Mouse (Mus musculus): Measurements from ENCODE around the gene Tmem256. TPM values are rescaled to one million over a fixed set of nuclear protein-coding genes. Genes with fewer than 3 reads are reported as not detected.
"Not testable (repeated sequence)": the region's sequence is repeated elsewhere in the genome, so short reads cannot be mapped to it uniquely, and the experiment has no call there.

Tmem256 gene
- polyA plus RNA-seq, 1 experiment from 2014 or later: 379 TPM

DNA sequence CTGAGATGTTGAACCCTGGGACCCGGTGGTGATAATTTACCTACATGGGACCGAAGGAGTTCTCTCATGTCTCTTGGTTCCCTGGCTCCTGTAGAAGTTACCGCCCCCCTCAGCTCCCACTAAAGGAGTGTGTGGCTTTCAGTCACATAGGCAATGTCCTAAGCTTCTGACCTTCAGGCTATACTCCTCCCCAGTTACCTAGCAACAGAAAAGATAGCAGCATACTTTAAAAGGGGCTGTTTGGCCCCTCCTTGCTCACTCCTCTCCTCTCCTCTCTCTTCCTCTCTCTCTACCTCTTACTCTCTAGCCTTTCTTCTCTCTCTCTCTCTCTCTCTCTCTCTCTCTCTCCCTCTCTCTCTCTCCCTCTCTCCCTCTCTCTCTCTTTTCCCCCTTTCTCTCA, 25.4 kb downstream of the Tmem256 start:
- not testable (repeated sequence) for H3K4me1 ChIP-seq (ENCODE audit: control insufficient read depth, insufficient read depth, low read depth, low read length); H3K9ac ChIP-seq (ENCODE audit: low read depth, low read length); ATAC-seq; H3K9me3 ChIP-seq (ENCODE audit: control insufficient read depth, low read length); H3K4me3 ChIP-seq (ENCODE audit: low read length); H3K36me3 ChIP-seq (ENCODE audit: control insufficient read depth, insufficient read depth, low read length); H3K4me2 ChIP-seq (ENCODE audit: low read length); H3K27ac ChIP-seq (ENCODE audit: low read depth, low read length); H3K27me3 ChIP-seq (replicated peaks; ENCODE audit: control insufficient read depth, insufficient read depth, low read length)
- 74% methylated on average over 3 of the region's 3 CpGs for WGBS

DNA sequence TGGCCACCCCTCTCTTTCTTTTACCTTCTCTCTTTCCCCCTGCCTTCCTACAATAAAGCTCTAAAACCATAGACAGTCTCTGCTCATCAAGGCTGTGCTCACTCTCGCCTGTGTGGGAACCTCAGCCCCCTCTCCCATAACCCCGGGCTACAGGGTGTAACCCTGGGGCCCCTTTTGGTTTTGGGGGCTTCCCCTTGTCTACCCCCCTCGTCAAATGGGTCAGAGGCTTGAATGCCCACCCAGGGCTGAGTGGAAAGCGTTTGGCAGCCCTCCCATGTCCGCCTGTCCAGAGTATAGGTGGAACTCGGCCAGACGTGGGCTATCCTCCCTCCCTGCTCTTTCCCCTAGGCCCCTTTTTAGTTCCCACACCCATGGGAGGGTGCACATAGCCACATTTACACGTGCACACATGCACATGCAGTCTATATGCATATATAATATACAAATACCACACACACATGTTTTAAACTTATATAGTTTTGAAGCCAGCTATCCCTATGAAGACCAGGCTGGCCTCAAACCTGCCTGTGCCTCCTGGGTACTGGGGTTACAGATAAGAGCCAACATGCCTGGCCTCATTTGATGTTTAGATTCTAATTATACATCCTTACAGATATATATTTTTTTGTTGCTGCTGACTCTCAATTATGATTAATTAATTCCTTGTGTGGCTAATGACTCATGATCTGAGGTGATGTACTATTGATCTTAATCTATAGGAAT, 26.0 kb downstream of the Tmem256 start:
- WGBS: 50% methylated on average over 8 of the region's 8 CpGs
- no peak overlapping the region for H3K4me2 ChIP-seq (ENCODE audit: low read length)
- no peaks in the 10 kb centered on the region; the same call in 1 of the 2 replicates for H3K27me3 ChIP-seq (replicated peaks; ENCODE audit: control insufficient read depth, insufficient read depth, low read length)
- no peak overlapping the region for H3K27ac ChIP-seq (ENCODE audit: low read depth, low read length)
- no peak overlapping the region for H3K4me3 ChIP-seq (ENCODE audit: low read length)
- no peak for ATAC-seq
- no peaks in the 10 kb centered on the region for H3K36me3 ChIP-seq (ENCODE audit: control insufficient read depth, insufficient read depth, low read length)
- H3K9ac ChIP-seq (ENCODE audit: low read depth, low read length): no peak overlapping the region
- H3K4me1 ChIP-seq (ENCODE audit: control insufficient read depth, insufficient read depth, low read depth, low read length): no peaks in the 10 kb centered on the region
- no peaks in the 10 kb centered on the region for H3K9me3 ChIP-seq (ENCODE audit: control insufficient read depth, low read length)

DNA sequence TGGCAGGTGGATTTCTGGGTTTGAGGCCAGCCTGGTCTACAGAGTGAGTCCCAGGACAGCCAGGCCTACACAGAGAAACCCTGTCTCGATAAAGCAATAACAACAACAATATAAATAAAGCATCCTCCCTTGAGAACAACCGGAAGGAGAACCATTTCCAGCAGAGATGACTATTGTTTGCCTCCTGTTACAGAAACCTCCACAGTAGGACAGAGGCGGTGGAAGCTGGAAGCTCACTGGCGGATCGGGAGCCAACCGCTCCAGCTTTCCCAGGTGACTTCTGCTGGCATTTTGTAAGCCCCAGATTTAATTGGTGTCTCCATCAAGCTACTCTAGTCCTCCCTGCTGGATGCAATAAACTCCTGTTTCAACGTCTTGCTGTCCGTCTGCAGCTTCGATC, 27.2 kb downstream of the Tmem256 start:
- Histone ChIP-seq H3K9ac (ENCODE audit: low read depth, low read length) (no peak overlapping the region), H3K4me3 (ENCODE audit: low read length) (no peak overlapping the region), H3K36me3 (ENCODE audit: control insufficient read depth, insufficient read depth, low read length) (no peaks in the 10 kb centered on the region), H3K27ac (ENCODE audit: low read depth, low read length) (no peak overlapping the region), H3K27me3 (replicated peaks; ENCODE audit: control insufficient read depth, insufficient read depth, low read length) (no peaks in the 10 kb centered on the region; the same call in 1 of the 2 replicates), H3K9me3 (ENCODE audit: control insufficient read depth, low read length) (no peaks in the 10 kb centered on the region), H3K4me1 (ENCODE audit: control insufficient read depth, insufficient read depth, low read depth, low read length) (no peaks in the 10 kb centered on the region), H3K4me2 (ENCODE audit: low read length) (no peak overlapping the region)
- no peak for ATAC-seq
- 71% methylated on average over 9 of the region's 9 CpGs for WGBS

DNA sequence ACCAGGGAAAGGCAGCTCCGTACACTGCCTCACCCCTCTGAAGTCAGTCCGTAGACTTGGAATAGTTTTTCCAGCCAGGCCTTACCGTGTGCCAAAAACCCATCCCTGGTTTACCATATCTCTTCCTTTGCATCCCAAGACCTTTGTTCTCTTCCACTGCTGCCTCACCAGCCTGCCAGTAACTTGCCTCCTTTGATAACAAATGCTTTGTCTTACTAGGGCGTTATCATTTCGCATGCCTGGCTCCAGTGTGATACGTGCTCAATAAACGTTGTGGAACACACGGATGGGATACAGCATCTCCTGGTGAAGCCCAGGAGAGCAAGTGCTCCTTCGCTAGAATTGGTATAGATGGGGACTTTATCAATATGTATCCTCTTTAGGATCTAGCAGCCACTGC, 29.0 kb downstream of the Tmem256 start:
- ATAC-seq: no peak
- no peaks in the 10 kb centered on the region for H3K36me3 ChIP-seq (ENCODE audit: control insufficient read depth, insufficient read depth, low read length)
- H3K4me1 ChIP-seq (ENCODE audit: control insufficient read depth, insufficient read depth, low read depth, low read length): no peaks in the 10 kb centered on the region
- H3K9me3 ChIP-seq (ENCODE audit: control insufficient read depth, low read length): no peaks in the 10 kb centered on the region
- no peak overlapping the region for H3K27ac ChIP-seq (ENCODE audit: low read depth, low read length)
- H3K27me3 ChIP-seq (replicated peaks; ENCODE audit: control insufficient read depth, insufficient read depth, low read length): no peaks in the 10 kb centered on the region; the same call in 1 of the 2 replicates
- no peak overlapping the region for H3K9ac ChIP-seq (ENCODE audit: low read depth, low read length)
- H3K4me3 ChIP-seq (ENCODE audit: low read length): no peak overlapping the region
- no peak overlapping the region for H3K4me2 ChIP-seq (ENCODE audit: low read length)
- 68% methylated on average over 9 of the region's 9 CpGs for WGBS

DNA sequence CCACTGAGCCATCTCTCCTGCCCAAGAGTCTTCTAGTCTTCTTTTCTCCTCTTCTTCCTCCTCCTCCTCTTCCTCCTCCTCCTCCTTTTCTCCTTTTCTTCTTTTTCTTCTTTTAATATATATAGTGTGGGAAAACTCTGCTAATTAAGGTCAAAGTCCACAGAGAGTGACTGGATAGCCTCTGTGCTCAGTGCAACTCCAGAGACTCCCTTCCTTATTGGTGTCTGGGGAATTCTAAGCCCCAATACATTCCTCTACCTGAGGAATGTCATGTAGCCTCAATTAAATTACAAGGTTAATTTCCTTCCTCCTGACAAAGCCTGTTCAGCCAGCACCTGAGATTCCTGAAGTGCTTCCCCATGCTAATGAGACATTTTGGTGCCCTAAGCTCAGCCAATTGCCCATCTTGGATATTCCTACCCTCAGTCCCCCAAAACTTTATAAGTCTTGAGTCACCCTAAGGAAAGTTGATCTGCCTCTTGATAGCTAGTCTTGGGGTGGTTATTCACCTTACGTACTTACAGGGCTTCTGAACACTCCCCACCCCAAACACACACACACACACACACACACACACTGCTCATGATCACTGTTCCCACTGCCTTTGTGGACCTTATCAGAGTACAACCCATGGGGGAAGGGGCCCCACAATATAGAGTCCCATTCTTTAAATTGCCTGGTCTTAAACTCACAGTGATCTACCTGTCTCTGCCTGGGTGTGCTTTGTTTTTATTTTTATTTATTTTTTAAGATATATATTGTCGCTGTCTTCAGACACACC, 32.2 kb downstream of the Tmem256 start:
- Histone ChIP-seq H3K36me3 (ENCODE audit: control insufficient read depth, insufficient read depth, low read length) (no peaks in the 10 kb centered on the region), H3K27ac (ENCODE audit: low read depth, low read length) (no peak overlapping the region), H3K27me3 (replicated peaks; ENCODE audit: control insufficient read depth, insufficient read depth, low read length) (no peaks in the 10 kb centered on the region; the same call in 1 of the 2 replicates), H3K4me2 (ENCODE audit: low read length) (no peak overlapping the region), H3K4me1 (ENCODE audit: control insufficient read depth, insufficient read depth, low read depth, low read length) (no peaks in the 10 kb centered on the region), H3K4me3 (ENCODE audit: low read length) (no peak overlapping the region), H3K9ac (ENCODE audit: low read depth, low read length) (no peak overlapping the region), H3K9me3 (ENCODE audit: control insufficient read depth, low read length) (no peaks in the 10 kb centered on the region)
- ATAC-seq: no peak
- WGBS: 94% methylated on average over 2 of the region's 2 CpGs

DNA sequence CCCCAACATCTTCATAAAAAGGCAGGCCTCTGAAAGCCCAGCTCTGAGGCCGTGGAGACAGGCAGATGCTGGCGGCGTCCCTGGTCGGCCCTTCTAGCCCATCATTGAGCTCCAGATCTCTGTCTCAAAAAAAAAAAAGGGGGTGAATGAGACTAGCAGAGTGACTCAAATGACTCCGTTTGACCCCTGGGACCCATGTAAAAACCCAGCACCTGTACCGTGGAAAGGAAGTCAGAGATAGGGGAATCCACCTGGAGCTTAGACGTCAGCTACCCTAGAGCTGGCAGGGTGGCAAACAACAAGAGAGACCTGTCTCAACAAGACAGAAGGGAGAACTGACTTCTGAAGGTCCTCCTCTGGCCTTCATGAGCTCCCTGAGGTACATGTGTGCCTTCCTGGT, 33.5 kb downstream of the Tmem256 start:
- Histone ChIP-seq H3K4me2 (ENCODE audit: low read length) (no peak overlapping the region), H3K4me3 (ENCODE audit: low read length) (no peak overlapping the region), H3K27ac (ENCODE audit: low read depth, low read length) (no peak overlapping the region), H3K9ac (ENCODE audit: low read depth, low read length) (no peak overlapping the region), H3K36me3 (ENCODE audit: control insufficient read depth, insufficient read depth, low read length) (no peaks in the 10 kb centered on the region), H3K27me3 (replicated peaks; ENCODE audit: control insufficient read depth, insufficient read depth, low read length) (no peaks in the 10 kb centered on the region; the same call in 1 of the 2 replicates), H3K4me1 (ENCODE audit: control insufficient read depth, insufficient read depth, low read depth, low read length) (no peaks in the 10 kb centered on the region), H3K9me3 (ENCODE audit: control insufficient read depth, low read length) (no peaks in the 10 kb centered on the region)
- no peak for ATAC-seq
- WGBS: 92% methylated on average over 7 of the region's 7 CpGs

DNA sequence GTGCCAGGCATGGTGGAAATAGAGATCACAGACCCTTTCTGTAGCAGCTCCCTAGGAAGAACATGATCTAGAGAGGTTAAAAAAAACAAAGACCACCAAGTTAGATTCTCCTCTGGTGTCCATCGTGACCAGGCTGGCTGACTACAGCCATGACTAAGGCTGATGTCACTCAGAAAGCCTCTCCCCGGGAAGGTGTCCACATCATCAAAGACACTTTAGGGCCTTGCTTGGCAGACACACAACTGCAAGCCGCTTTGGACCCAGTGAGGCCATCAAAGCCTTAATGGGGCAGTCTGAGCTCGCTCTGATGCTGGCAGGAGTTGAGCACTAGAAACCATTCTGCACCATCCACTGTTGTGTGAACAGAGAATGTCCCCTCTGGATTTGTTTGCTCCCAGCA, 34.1 kb downstream of the Tmem256 start:
- Histone ChIP-seq H3K27ac (ENCODE audit: low read depth, low read length) (no peak overlapping the region), H3K9ac (ENCODE audit: low read depth, low read length) (no peak overlapping the region), H3K27me3 (replicated peaks; ENCODE audit: control insufficient read depth, insufficient read depth, low read length) (no peaks in the 10 kb centered on the region; the same call in 1 of the 2 replicates), H3K4me1 (ENCODE audit: control insufficient read depth, insufficient read depth, low read depth, low read length) (peaks cover 3% of the 10 kb centered on the region; the same call in 1 of the 2 replicates), H3K9me3 (ENCODE audit: control insufficient read depth, low read length) (no peaks in the 10 kb centered on the region), H3K4me3 (ENCODE audit: low read length) (no peak overlapping the region), H3K4me2 (ENCODE audit: low read length) (no peak overlapping the region), H3K36me3 (ENCODE audit: control insufficient read depth, insufficient read depth, low read length) (no peaks in the 10 kb centered on the region)
- 80% methylated on average over 4 of the region's 4 CpGs for WGBS
- ATAC-seq: no peak

DNA sequence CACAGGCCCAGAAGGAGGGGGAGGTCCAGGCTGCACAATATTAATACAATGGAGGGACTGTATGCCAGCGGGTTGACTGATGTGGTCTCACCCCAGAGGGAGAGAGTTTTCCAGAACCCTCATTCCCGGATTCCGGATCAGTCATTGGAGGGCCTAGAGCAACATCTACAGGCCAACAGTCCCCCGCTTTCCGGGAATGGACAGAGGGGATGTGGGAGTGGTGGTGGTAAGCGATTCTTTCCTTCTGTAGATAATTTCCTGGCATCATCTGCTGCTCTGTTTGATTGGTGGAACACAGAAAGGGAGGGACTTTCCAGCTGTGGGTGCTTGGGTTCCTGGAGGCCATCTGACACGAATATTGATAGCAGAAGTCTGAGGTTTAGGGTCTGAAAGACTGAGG, 37.9 kb downstream of the Tmem256 start:
- ATAC-seq: no peak
- no peak overlapping the region for H3K4me2 ChIP-seq (ENCODE audit: low read length)
- WGBS: 68% methylated on average over 7 of the region's 7 CpGs

DNA sequence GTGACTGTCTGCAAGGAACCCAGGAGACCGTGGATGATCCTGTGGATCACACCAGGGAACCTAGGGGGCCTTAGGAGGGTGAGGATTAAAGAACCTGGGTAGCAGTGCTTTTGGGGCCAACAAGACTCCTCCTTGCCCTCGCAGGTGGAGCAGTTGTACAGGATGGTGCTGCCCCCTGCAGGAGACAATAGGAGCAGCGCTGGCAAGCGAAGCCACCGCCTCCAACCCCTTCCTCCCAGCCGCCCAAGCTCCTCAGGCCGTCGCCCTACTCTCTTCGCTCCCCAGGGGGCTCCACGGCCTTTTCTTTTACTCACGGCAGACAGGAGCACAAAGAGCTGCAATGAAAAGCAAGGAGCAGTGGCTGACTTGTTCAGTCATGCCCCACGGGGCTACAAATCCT, 38.6 kb downstream of the Tmem256 start:
- H3K4me2 ChIP-seq (ENCODE audit: low read length): peak overlapping the region; percentile 36; the same call in 1 of the 2 replicates
- 2% methylated on average over 12 of the region's 12 CpGs for WGBS
- H3K27me3 ChIP-seq (replicated peaks; ENCODE audit: control insufficient read depth, insufficient read depth, low read length): 0 out of 2 replicates have a peak, but pooled peaks cover 5% of the 10 kb centered on the region
- peaks cover 6% of the 10 kb centered on the region for H3K4me1 ChIP-seq (ENCODE audit: control insufficient read depth, insufficient read depth, low read depth, low read length)
- H3K36me3 ChIP-seq (ENCODE audit: control insufficient read depth, insufficient read depth, low read length): no peaks in the 10 kb centered on the region
- H3K9me3 ChIP-seq (ENCODE audit: control insufficient read depth, low read length): no peaks in the 10 kb centered on the region
- ATAC-seq: 0 out of 2 replicates have a peak, but pooled peaks have one; percentile 26
- no peak overlapping the region for H3K9ac ChIP-seq (ENCODE audit: low read depth, low read length)
- H3K4me3 ChIP-seq (ENCODE audit: low read length): 0 out of 2 replicates have a peak overlapping the region, but pooled peaks have one; percentile 7
- H3K27ac ChIP-seq (ENCODE audit: low read depth, low read length): no peak overlapping the region

More for the DNA sequence above, 37.9 kb downstream of the Tmem256 start:
- H3K9me3 ChIP-seq (ENCODE audit: control insufficient read depth, low read length): no peaks in the 10 kb centered on the region
- H3K4me3 ChIP-seq (ENCODE audit: low read length): no peak overlapping the region
- peaks cover 3% of the 10 kb centered on the region for H3K4me1 ChIP-seq (ENCODE audit: control insufficient read depth, insufficient read depth, low read depth, low read length)
- no peaks in the 10 kb centered on the region for H3K36me3 ChIP-seq (ENCODE audit: control insufficient read depth, insufficient read depth, low read length)
- H3K27me3 ChIP-seq (replicated peaks; ENCODE audit: control insufficient read depth, insufficient read depth, low read length): 0 out of 2 replicates have a peak, but pooled peaks cover 3% of the 10 kb centered on the region
- H3K9ac ChIP-seq (ENCODE audit: low read depth, low read length): no peak overlapping the region
- no peak overlapping the region for H3K27ac ChIP-seq (ENCODE audit: low read depth, low read length)

All from hindbrain, embryonic 16.5 days (tissue).